Mouse (Mus musculus) midbrain, postnatal 0 days (tissue): Measurements from ENCODE around the gene Gm28044. TPM values are rescaled to one million over a fixed set of nuclear protein-coding genes. Genes with fewer than 3 reads are reported as not detected.
"Not testable (repeated sequence)": the region's sequence is repeated elsewhere in the genome, so short reads cannot be mapped to it uniquely, and the experiment has no call there.

Experiments used
- ATAC-seq: fragments of 200-750 bp; cut with Nextera tagmentation; 2 replicates; pipeline ENCODE4 v1.8.0; 2017; ENCODE audit warnings: moderate number of reproducible peaks, mild to moderate bottlenecking, moderate TSS enrichment, moderate library complexity; ENCODE audit not compliant: low FRiP score
- DNase-seq: peaks from one replicate; pipeline ENCODE4 v3.0.0-alpha.2; 2015; ENCODE audit warnings: low spot score
- H3K27ac ChIP-seq: fragments of 300-500 bp; sonication (generic); 2 replicates; pipeline ENCODE4 v1.5.1; 2014; ENCODE audit warnings: low read depth, mild to moderate bottlenecking, low read length, mixed read lengths
- H3K27me3 ChIP-seq: fragments of 300-500 bp; sonication (generic); 2 replicates; pipeline ENCODE4 v1.6.1; 2014; ENCODE audit warnings: low read length, control low read depth, mixed read lengths; ENCODE audit not compliant: insufficient read depth
- H3K36me3 ChIP-seq: fragments of 300-500 bp; sonication (generic); 2 replicates; pipeline ENCODE4 v1.6.1; 2014; ENCODE audit warnings: low read length, control low read depth, mixed read lengths; ENCODE audit not compliant: insufficient read depth
- H3K4me1 ChIP-seq: fragments of 300-500 bp; sonication (generic); 2 replicates; pipeline ENCODE4 v1.6.1; 2014; ENCODE audit warnings: mild to moderate bottlenecking, control low read depth, antibody characterized with exemption, low read length, mixed read lengths; ENCODE audit not compliant: insufficient read depth
- H3K4me2 ChIP-seq: fragments of 300-500 bp; sonication (generic); 2 replicates; pipeline ENCODE4 v1.6.1; 2014; ENCODE audit warnings: low read depth, mild to moderate bottlenecking, low read length, mixed read lengths; ENCODE audit not compliant: poor library complexity, severe bottlenecking
- H3K4me3 ChIP-seq: fragments of 300-500 bp; sonication (generic); 2 replicates; pipeline ENCODE4 v1.5.1; 2014; ENCODE audit warnings: low read depth, mild to moderate bottlenecking, low read length, moderate library complexity
- H3K9ac ChIP-seq: fragments of 300-500 bp; sonication (generic); replicated peaks from 2 replicates; pipeline ENCODE4 v1.6.1; 2014; ENCODE audit warnings: mild to moderate bottlenecking, low read length, moderate library complexity, mixed read lengths; ENCODE audit not compliant: poor library complexity, severe bottlenecking
- H3K9me3 ChIP-seq: fragments of 300-500 bp; sonication (generic); 2 replicates; pipeline ENCODE4 v1.6.1; 2016; ENCODE audit warnings: low read length, control low read depth
- CTCF ChIP-seq: IDR thresholded peaks from 2 replicates; pipeline ENCODE4 v1.5.1; 2016; ENCODE audit warnings: antibody characterized with exemption, mild to moderate bottlenecking
- WGBS: fragments of 180-500 bp; shearing (Covaris S2); extraction: QIAGEN DNeasy Blood & Tissue Kit; methylation state at CpG from one replicate; pipeline ENCODE4 v1.1.7; 2014; 5-methylcytosine and 5-hydroxymethylcytosine counted together
- polyA plus RNA-seq: library from polyadenylated mRNA; unstranded; fragments of >200 nt; fragmentation: Nextera tagmentation; extraction: Ambion mirVana; gene quantifications from 2 replicates; pipeline ENCODE4 v1.2.1, GENCODE M21; 2015
- total RNA-seq: library from RNA; depleted of rRNA; stranded (reverse); fragments of >200 nt; gene quantifications from 2 replicates; pipeline ENCODE4 v1.2.3, GENCODE M21; 2014; rRNA removed

The Gm28044 gene
- total RNA-seq = not detected in 2 replicates
- not detected in 2 replicates for polyA plus RNA-seq

GRCm38 (mm10) chr13:67360131-67360744 is at the start of gene Gm28044, which contains the start of gene Zfp953:
Gene Gm28044, minus strand, starts transcription at chr13:67360536.
Gene Zfp953, minus strand, starts transcription at chr13:67360605.
- no peak within 1 kb of the TSS for H3K27ac ChIP-seq
- H3K4me2 ChIP-seq = peak within 1 kb of the TSS; percentile 78
- no peaks in the 10 kb centered on the region for H3K27me3 ChIP-seq
- DNase-seq = peak; percentile 93
- WGBS = under 1% methylated on average over 15 of the region's 15 CpGs
- H3K36me3 ChIP-seq = no peaks in the 10 kb centered on the region
- peak within 1 kb of the TSS; percentile 80 for H3K4me3 ChIP-seq
- peak within 1 kb of the TSS; percentile 63 for H3K9ac ChIP-seq
- 0 out of 2 replicates have a peak, but pooled peaks cover 2% of the 10 kb centered on the region for H3K4me1 ChIP-seq
- H3K9me3 ChIP-seq = no peaks in the 10 kb centered on the region
- peak; percentile 36 for TF ChIP-seq CTCF
- peak; percentile 94 for ATAC-seq

- Histone ChIP-seq H3K4me3 (peak within 1 kb of the TSS; percentile 56), H3K9ac (peak within 1 kb of the TSS; percentile 30), H3K4me2 (peak within 1 kb of the TSS; percentile 61)
- not testable (repeated sequence) for H3K27me3 ChIP-seq, H3K27ac ChIP-seq, H3K9me3 ChIP-seq, H3K36me3 ChIP-seq, H3K4me1 ChIP-seq
- DNase-seq (peak; percentile 75), ATAC-seq (peak; percentile 91)
- WGBS = 5% methylated on average over 14 of the region's 16 CpGs
Observed at GRCm38 (mm10) chr13:67399183-67399903, 39.0 kb upstream of the Gm28044 start, which contains the start of gene Zfp429. Gene Zfp429, minus strand, starts transcription at chr13:67399819.

- H3K27me3 ChIP-seq, H3K4me3 ChIP-seq, H3K27ac ChIP-seq, H3K9ac ChIP-seq, H3K4me1 ChIP-seq, DNase-seq, H3K4me2 ChIP-seq, H3K9me3 ChIP-seq, H3K36me3 ChIP-seq, ATAC-seq: not testable (repeated sequence)
- WGBS = 74% methylated on average over 3 of the region's 3 CpGs
Observed at GRCm38 (mm10) chr13:67376255-67376654, 15.9 kb upstream of the Gm28044 start.

- H3K27me3 ChIP-seq, H3K36me3 ChIP-seq, H3K9ac ChIP-seq, H3K4me1 ChIP-seq, H3K9me3 ChIP-seq, H3K27ac ChIP-seq: not testable (repeated sequence)
- peak; percentile 48 for DNase-seq
- peak; percentile 82 for ATAC-seq
- WGBS = 24% methylated on average over 13 of the region's 15 CpGs
- Histone ChIP-seq H3K4me2 (peak within 1 kb of the TSS; percentile 53), H3K4me3 (peak within 1 kb of the TSS; percentile 35)
Observed at GRCm38 (mm10) chr13:67375050-67375911, 14.9 kb upstream of the Gm28044 start, which contains the start of the genes Gm28041 and Zfp456. Gene Gm28041, minus strand, starts transcription at chr13:67375733. Gene Zfp456, minus strand, starts transcription at chr13:67375810.

GRCm38 (mm10) chr13:67351854-67352253 is 8.5 kb downstream of the Gm28044 start:
- Histone ChIP-seq H3K9ac (no peak overlapping the region), H3K4me1 (no peaks in the 10 kb centered on the region), H3K4me2 (no peak overlapping the region), H3K4me3 (no peak overlapping the region), H3K36me3 (no peaks in the 10 kb centered on the region), H3K27me3 (no peaks in the 10 kb centered on the region), H3K27ac (no peak overlapping the region), H3K9me3 (no peaks in the 10 kb centered on the region)
- DNase-seq = no peak
- no peak for ATAC-seq
- no peak for TF ChIP-seq CTCF
